Mouse (Mus musculus) mouse trophoblast stem cell (cell line): ENCODE results near the gene Mpdz.

ENCODE experiments used
- in situ Hi-C, 2 experiments: fragments of 300-500 bp; cut with MseI, MboI; formaldehyde crosslinking; loops; 2 replicates in 1 of 2; 3 replicates in 1 of 2; pipeline ENCODE4 v1.15.1; 2025

Gene Mpdz

GRCm38 (mm10) chr4:81283081-81283480, 159.5 kb downstream of the Mpdz start:
- in situ Hi-C loops: no loop called here

GRCm38 (mm10) chr4:81280098-81280497, 162.5 kb downstream of the Mpdz start:
- in situ Hi-C loops: no loop called here

GRCm38 (mm10) chr4:81279451-81279850, 163.2 kb downstream of the Mpdz start:
- in situ Hi-C loops: no loop called here

GRCm38 (mm10) chr4:81275957-81276715, 166.5 kb downstream of the Mpdz start:
- in situ Hi-C loops: no loop called here

- in situ Hi-C loops: no loop called here
Measured at GRCm38 (mm10) chr4:81273067-81273466, 169.5 kb downstream of the Mpdz start.

- in situ Hi-C loops: loop anchor here (5.0 kb wide), 2 partner anchors 71 to 76 kb away; no protein-coding TSS in a partner anchor
Measured at GRCm38 (mm10) chr4:81252859-81253780, 189.5 kb downstream of the Mpdz start.

GRCm38 (mm10) chr4:81252334-81252733, 190.3 kb downstream of the Mpdz start:
- in situ Hi-C loops: loop anchor here (5.0 kb wide), 2 partner anchors 70 to 75 kb away; no protein-coding TSS in a partner anchor

DNA sequence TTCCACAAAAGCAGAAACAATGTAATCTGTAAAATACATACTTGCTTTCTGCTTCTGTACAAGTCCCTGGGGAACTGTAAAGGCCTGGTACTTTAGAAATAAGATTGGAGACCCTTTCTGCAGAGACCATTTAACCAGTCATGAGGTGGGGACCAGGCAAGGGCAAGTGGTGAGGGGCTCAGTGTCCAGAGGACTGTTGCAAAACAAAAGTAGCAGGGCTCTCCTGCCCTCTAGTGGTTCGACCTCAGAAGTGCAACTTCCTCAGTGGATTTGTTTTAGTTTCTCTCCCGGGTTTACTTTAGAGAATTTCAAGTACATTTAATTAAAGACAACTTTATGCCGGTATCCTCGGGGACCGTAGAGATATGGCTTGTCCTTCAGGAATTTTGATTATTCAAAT, 190.7 kb downstream of the Mpdz start:
- in situ Hi-C loops: loop anchor here (5.0 kb wide), 2 partner anchors 70 to 75 kb away; no protein-coding TSS in a partner anchor

- in situ Hi-C loops: no loop called here
Measured at GRCm38 (mm10) chr4:81249245-81249644, 193.4 kb downstream of the Mpdz start.

GRCm38 (mm10) chr4:81236227-81236626, 206.4 kb downstream of the Mpdz start:
- in situ Hi-C loops: no loop called here
